Mouse (Mus musculus): ENCODE results near the gene Wnt2b. TPM values are rescaled to one million over a fixed set of nuclear protein-coding genes. Genes with fewer than 3 reads are reported as not detected.
A peak's percentile ranks its signal among the peaks of the same experiment; 100 is the strongest.

The Wnt2b gene
- 1.3 and 1.5 TPM in 2 replicates for polyA plus RNA-seq (2015; fragmentation: Nextera tagmentation; extraction: Ambion mirVana)

DNA sequence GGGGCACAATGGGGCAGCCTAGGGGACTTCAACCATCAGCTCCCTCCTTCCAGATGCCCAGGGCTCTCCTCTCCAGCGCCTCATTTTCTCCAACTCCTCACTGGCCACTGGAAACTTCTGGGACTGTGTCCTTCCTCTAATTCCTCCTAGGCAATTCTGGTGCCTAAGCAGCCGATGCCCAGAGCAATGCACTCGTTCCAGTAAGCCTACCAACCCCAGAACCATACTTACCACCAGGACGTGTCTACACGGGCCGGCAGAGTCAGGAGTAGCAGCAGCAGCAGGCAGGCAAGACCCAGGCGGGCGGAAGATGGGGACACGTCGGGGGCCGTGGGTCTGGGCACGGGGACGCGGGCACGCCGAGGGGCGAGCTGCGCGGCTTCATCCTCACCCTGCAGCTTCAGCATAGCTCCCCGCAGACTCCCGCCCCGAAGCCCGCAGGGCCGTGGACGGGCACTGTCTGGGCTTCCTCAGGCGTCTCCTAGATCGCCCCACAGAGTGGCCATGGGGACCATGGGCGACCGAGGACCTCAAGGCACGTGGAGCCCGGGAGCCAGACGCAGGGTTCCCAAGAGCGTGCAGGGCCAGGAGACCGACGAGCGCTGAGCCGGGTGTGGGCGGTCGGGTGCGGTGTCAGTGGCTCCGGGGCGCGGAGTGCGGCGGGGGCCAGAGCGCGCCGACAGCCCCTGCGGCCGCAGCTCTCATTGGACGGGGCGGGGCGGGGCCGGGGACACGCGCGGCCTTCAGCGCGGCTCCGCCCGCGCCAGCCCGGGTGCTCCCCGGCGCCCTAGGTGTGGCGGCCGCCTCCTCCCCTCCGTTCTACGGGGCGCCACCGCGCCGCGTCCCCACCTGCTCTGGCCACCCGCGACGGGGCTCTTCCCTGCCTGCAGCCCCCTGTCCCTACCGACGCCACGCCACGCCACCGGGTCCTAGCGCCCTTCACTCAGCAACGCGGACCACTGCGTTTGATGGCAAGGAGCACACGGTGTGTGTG, at the start of gene Wnt2b:
TSS of gene Wnt2b (minus strand) at position 856 of the 994 bp plus-strand sequence.
- ATAC-seq: peak; percentile 78
- H3K4me2 ChIP-seq (ENCODE audit: low read depth, low read length): peak within 1 kb of the TSS; percentile 94
- H3K4me3 ChIP-seq (ENCODE audit: low read length): peak within 1 kb of the TSS; percentile 61
- peak within 1 kb of the TSS; percentile 63 for H3K9ac ChIP-seq (ENCODE audit: low read depth, low read length)
- WGBS: 3% methylated on average over 69 of the region's 87 CpGs
- no peaks in the 10 kb centered on the region for H3K9me3 ChIP-seq (ENCODE audit: control insufficient read depth, low read length)
- H3K36me3 ChIP-seq (ENCODE audit: control insufficient read depth, insufficient read depth, low read length): no peaks in the 10 kb centered on the region
- H3K27me3 ChIP-seq (replicated peaks; ENCODE audit: control insufficient read depth, insufficient read depth, low read length): peaks cover 35% of the 10 kb centered on the region
- peaks cover 17% of the 10 kb centered on the region for H3K4me1 ChIP-seq (ENCODE audit: control insufficient read depth, insufficient read depth, low read length)
- no peak within 1 kb of the TSS for H3K27ac ChIP-seq (ENCODE audit: low read length)

DNA sequence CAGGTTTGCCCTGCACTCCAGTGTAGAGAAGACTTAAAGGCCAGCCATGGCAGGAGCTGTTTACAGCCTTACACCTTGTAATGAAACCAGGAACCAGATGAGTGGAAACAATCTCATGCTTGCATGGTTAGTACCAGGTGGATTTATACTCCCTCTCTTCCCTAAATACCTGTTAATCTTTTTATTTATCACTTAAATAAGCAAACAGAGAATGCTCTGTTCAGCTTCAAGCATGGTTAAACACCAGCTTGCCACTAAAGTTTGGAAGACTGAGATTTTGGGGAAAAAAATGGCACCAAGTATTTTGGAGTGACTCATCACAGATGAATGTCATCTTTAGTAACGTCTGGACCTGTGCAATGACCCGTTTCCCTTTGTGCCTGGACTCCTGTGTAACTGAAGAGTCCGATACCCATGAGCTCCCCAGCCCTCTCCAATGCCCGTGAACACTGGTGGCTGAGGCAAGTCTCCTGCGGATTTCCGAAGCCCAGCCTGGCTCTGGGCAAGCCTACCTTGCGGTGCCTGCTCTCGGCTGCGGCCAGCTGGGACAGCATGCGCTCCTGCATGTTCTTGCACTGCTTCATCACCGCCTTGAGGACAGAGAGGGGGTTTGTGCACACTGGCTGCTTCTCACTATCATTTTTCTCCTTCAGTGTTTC, 49.1 kb upstream of the Wnt2b start:
- no peak for ATAC-seq
- WGBS: 89% methylated on average over 11 of the region's 11 CpGs

GRCm38 (mm10) chr3:105008070-105008469, 46.3 kb upstream of the Wnt2b start:
- no peaks in the 10 kb centered on the region for H3K9me3 ChIP-seq (ENCODE audit: control insufficient read depth, low read length)
- H3K36me3 ChIP-seq (ENCODE audit: control insufficient read depth, insufficient read depth, low read length): peaks cover 16% of the 10 kb centered on the region; the same call in 1 of the 2 replicates
- no peaks in the 10 kb centered on the region for H3K27me3 ChIP-seq (replicated peaks; ENCODE audit: control insufficient read depth, insufficient read depth, low read length)
- no peak overlapping the region for H3K4me3 ChIP-seq (ENCODE audit: low read length)
- H3K27ac ChIP-seq (ENCODE audit: low read length): no peak overlapping the region
- ATAC-seq: no peak
- no peak overlapping the region for H3K4me2 ChIP-seq (ENCODE audit: low read depth, low read length)
- 58% methylated on average over 9 of the region's 9 CpGs for WGBS
- H3K4me1 ChIP-seq (ENCODE audit: control insufficient read depth, insufficient read depth, low read length): no peaks in the 10 kb centered on the region
- H3K9ac ChIP-seq (ENCODE audit: low read depth, low read length): no peak overlapping the region

More for the DNA sequence above, 49.1 kb upstream of the Wnt2b start:
- Histone ChIP-seq H3K36me3 (ENCODE audit: control insufficient read depth, insufficient read depth, low read length) (peaks cover 8% of the 10 kb centered on the region; the same call in 1 of the 2 replicates), H3K9me3 (ENCODE audit: control insufficient read depth, low read length) (no peaks in the 10 kb centered on the region), H3K27me3 (replicated peaks; ENCODE audit: control insufficient read depth, insufficient read depth, low read length) (no peaks in the 10 kb centered on the region), H3K9ac (ENCODE audit: low read depth, low read length) (no peak overlapping the region), H3K27ac (ENCODE audit: low read length) (no peak overlapping the region), H3K4me3 (ENCODE audit: low read length) (no peak overlapping the region), H3K4me1 (ENCODE audit: control insufficient read depth, insufficient read depth, low read length) (no peaks in the 10 kb centered on the region), H3K4me2 (ENCODE audit: low read depth, low read length) (no peak overlapping the region)

GRCm38 (mm10) chr3:105006101-105006500, 44.4 kb upstream of the Wnt2b start:
- no peaks in the 10 kb centered on the region; the same call in 1 of the 2 replicates for H3K4me1 ChIP-seq (ENCODE audit: control insufficient read depth, insufficient read depth, low read length)
- H3K4me3 ChIP-seq (ENCODE audit: low read length): no peak overlapping the region
- no peak overlapping the region for H3K9ac ChIP-seq (ENCODE audit: low read depth, low read length)
- H3K36me3 ChIP-seq (ENCODE audit: control insufficient read depth, insufficient read depth, low read length): peaks cover 16% of the 10 kb centered on the region; the same call in 1 of the 2 replicates
- no peaks in the 10 kb centered on the region for H3K27me3 ChIP-seq (replicated peaks; ENCODE audit: control insufficient read depth, insufficient read depth, low read length)
- 95% methylated on average over 6 of the region's 6 CpGs for WGBS
- H3K4me2 ChIP-seq (ENCODE audit: low read depth, low read length): no peak overlapping the region
- ATAC-seq: no peak
- no peaks in the 10 kb centered on the region for H3K9me3 ChIP-seq (ENCODE audit: control insufficient read depth, low read length)
- no peak overlapping the region for H3K27ac ChIP-seq (ENCODE audit: low read length)

GRCm38 (mm10) chr3:105005561-105006065, 43.9 kb upstream of the Wnt2b start:
- Histone ChIP-seq H3K27me3 (replicated peaks; ENCODE audit: control insufficient read depth, insufficient read depth, low read length) (no peaks in the 10 kb centered on the region), H3K27ac (ENCODE audit: low read length) (no peak overlapping the region), H3K4me2 (ENCODE audit: low read depth, low read length) (no peak overlapping the region), H3K9ac (ENCODE audit: low read depth, low read length) (no peak overlapping the region), H3K4me1 (ENCODE audit: control insufficient read depth, insufficient read depth, low read length) (no peaks in the 10 kb centered on the region; the same call in 1 of the 2 replicates), H3K4me3 (ENCODE audit: low read length) (no peak overlapping the region), H3K36me3 (ENCODE audit: control insufficient read depth, insufficient read depth, low read length) (peaks cover 12% of the 10 kb centered on the region; the same call in 1 of the 2 replicates), H3K9me3 (ENCODE audit: control insufficient read depth, low read length) (no peaks in the 10 kb centered on the region)
- ATAC-seq: no peak
- WGBS: 88% methylated on average over 20 of the region's 20 CpGs

DNA sequence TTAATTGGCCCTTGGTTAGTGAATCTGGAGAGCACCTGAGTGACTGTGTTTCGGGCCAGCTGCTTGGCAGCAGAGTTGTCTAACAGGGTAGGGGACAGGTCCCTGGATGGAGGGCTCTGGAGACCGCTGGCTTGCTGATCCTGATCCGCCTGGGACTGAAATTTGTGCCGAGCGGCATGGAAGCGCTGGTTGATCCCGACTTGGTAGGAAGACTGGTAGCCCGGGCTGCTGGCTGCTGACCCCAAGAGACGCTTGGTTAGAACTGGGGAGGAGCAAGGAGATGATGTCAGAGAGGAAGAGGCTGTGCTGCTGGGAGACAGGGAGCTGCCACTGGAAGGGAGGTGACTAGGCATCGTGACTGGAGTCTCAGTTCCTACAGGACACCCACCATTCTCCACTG, 43.3 kb upstream of the Wnt2b start:
- peaks cover 12% of the 10 kb centered on the region; the same call in 1 of the 2 replicates for H3K36me3 ChIP-seq (ENCODE audit: control insufficient read depth, insufficient read depth, low read length)
- H3K4me2 ChIP-seq (ENCODE audit: low read depth, low read length): no peak overlapping the region
- no peak overlapping the region for H3K27ac ChIP-seq (ENCODE audit: low read length)
- H3K4me1 ChIP-seq (ENCODE audit: control insufficient read depth, insufficient read depth, low read length): no peaks in the 10 kb centered on the region; the same call in 1 of the 2 replicates
- no peak overlapping the region for H3K9ac ChIP-seq (ENCODE audit: low read depth, low read length)
- H3K9me3 ChIP-seq (ENCODE audit: control insufficient read depth, low read length): no peaks in the 10 kb centered on the region
- no peaks in the 10 kb centered on the region for H3K27me3 ChIP-seq (replicated peaks; ENCODE audit: control insufficient read depth, insufficient read depth, low read length)
- no peak overlapping the region for H3K4me3 ChIP-seq (ENCODE audit: low read length)
- WGBS: 91% methylated on average over 10 of the region's 10 CpGs
- no peak for ATAC-seq

DNA sequence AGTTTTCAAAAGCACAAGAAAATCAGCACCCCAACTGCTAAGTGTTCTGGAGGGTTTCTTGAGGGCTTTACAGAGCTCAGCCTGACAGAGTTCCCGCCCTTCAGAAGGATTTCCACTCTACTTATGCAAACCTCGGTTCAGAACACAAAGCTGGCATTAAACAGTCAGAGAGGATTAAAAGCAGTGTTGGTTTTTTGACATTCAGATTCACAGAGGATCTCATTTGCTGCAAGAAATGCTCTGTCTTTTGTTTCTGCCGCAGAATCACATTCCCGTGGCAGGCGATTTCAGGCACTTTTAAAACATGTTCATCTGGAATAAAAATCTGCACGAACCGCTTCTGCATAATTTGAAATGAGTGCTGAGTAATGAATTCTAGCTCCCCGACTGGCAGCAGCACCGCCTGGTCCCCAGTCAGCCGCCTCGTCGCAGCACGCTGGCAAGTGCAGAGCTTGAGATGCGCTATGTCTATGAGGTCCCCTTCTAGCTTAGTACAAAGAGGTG, 42.3 kb upstream of the Wnt2b start:
- H3K4me1 ChIP-seq (ENCODE audit: control insufficient read depth, insufficient read depth, low read length): no peaks in the 10 kb centered on the region; the same call in 1 of the 2 replicates
- no peak overlapping the region for H3K27ac ChIP-seq (ENCODE audit: low read length)
- H3K36me3 ChIP-seq (ENCODE audit: control insufficient read depth, insufficient read depth, low read length): peaks cover 12% of the 10 kb centered on the region; the same call in 1 of the 2 replicates
- no peak overlapping the region for H3K9ac ChIP-seq (ENCODE audit: low read depth, low read length)
- 88% methylated on average over 14 of the region's 14 CpGs for WGBS
- no peaks in the 10 kb centered on the region for H3K9me3 ChIP-seq (ENCODE audit: control insufficient read depth, low read length)
- H3K4me2 ChIP-seq (ENCODE audit: low read depth, low read length): no peak overlapping the region
- H3K4me3 ChIP-seq (ENCODE audit: low read length): no peak overlapping the region
- H3K27me3 ChIP-seq (replicated peaks; ENCODE audit: control insufficient read depth, insufficient read depth, low read length): no peaks in the 10 kb centered on the region
- ATAC-seq: no peak

DNA sequence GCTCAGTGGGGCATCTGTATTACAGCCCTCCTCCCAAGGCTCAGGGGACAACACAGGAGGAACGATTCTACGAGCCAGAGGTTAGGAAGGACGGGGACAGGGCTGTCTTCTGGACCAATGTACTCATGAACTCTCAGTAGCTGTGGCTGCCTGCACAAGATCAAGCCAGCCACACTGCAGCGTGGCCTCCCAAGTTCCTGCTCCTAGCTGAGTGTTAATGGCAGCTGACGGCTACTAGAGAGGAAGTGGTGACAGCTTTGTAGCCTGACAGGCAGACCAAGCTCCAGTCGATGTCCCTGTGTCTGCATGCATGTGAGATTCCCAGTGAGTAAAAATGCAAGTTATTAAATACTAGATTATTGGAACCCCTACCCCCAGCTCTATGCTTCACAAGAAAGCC, 39.7 kb upstream of the Wnt2b start:
- no peaks in the 10 kb centered on the region; the same call in 1 of the 2 replicates for H3K4me1 ChIP-seq (ENCODE audit: control insufficient read depth, insufficient read depth, low read length)
- no peak overlapping the region for H3K4me3 ChIP-seq (ENCODE audit: low read length)
- no peaks in the 10 kb centered on the region for H3K9me3 ChIP-seq (ENCODE audit: control insufficient read depth, low read length)
- no peaks in the 10 kb centered on the region for H3K27me3 ChIP-seq (replicated peaks; ENCODE audit: control insufficient read depth, insufficient read depth, low read length)
- no peak for ATAC-seq
- 62% methylated on average over 6 of the region's 6 CpGs for WGBS
- no peak overlapping the region for H3K9ac ChIP-seq (ENCODE audit: low read depth, low read length)
- H3K36me3 ChIP-seq (ENCODE audit: control insufficient read depth, insufficient read depth, low read length): peaks cover 8% of the 10 kb centered on the region; the same call in 1 of the 2 replicates
- H3K4me2 ChIP-seq (ENCODE audit: low read depth, low read length): no peak overlapping the region
- no peak overlapping the region for H3K27ac ChIP-seq (ENCODE audit: low read length)

DNA sequence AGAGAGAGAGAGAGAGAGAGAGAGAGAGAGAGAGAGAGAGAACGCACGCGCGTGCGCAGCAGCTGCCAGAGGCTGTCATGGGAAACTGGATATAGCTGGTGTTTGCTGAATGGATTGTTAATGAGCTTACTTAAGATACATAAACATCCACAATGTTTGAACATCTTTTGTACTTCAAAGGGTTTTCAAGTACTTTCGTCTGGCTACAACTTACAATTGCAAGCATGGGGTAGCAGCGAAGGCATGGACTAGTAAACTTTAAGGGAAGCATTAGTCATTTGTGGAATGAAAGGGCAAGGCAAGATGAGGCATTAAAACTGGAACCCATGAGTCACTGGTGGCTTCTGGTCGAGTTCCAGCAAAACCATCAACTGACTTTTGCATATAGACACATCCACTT, 38.8 kb upstream of the Wnt2b start:
- H3K36me3 ChIP-seq (ENCODE audit: control insufficient read depth, insufficient read depth, low read length): peaks cover 7% of the 10 kb centered on the region; the same call in 1 of the 2 replicates
- no peak overlapping the region for H3K4me2 ChIP-seq (ENCODE audit: low read depth, low read length)
- no peaks in the 10 kb centered on the region for H3K27me3 ChIP-seq (replicated peaks; ENCODE audit: control insufficient read depth, insufficient read depth, low read length)
- H3K9me3 ChIP-seq (ENCODE audit: control insufficient read depth, low read length): no peaks in the 10 kb centered on the region
- WGBS: 41% methylated on average over 8 of the region's 8 CpGs
- no peak overlapping the region for H3K4me3 ChIP-seq (ENCODE audit: low read length)
- peak; percentile 38 for ATAC-seq
- no peak overlapping the region for H3K9ac ChIP-seq (ENCODE audit: low read depth, low read length)
- H3K27ac ChIP-seq (ENCODE audit: low read length): no peak overlapping the region
- H3K4me1 ChIP-seq (ENCODE audit: control insufficient read depth, insufficient read depth, low read length): no peaks in the 10 kb centered on the region; the same call in 1 of the 2 replicates

Measured in intestine, embryonic 16.5 days (tissue).